Mouse (Mus musculus) ovary, postnatal 14 days (tissue): ENCODE data around the gene Astn2.

Source experiments
- DNase-seq: peaks from one replicate; pipeline ENCODE4 v3.0.0; 2022; ENCODE audit warnings: low spot score

Gene Astn2

DNA sequence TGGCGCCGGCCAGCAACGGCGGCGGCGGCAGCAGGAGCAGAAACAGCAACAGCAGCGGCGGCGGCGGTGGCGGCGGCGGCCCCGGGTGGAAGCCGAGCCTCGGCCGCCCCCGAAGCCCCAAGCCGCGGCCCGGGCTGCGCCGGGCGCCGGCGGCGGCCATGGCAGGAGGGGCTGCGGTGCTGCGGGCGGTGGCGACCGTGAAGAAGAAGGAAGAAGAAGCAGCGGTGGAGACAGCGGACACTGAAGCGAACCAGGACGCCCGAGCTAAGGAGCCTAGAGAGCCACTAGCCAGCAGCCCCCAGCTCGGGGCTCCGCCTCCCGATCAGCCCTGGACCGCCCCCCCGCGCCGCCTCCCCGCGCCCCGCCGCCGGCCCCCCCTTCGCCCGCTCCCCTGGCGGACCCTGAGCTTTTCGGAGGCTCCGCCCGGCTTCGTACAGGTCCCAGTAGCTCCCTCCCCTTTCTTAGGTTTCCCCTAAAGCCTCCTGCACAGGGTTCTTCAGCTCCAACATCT, at the start of gene Astn2:
Gene Astn2 (minus strand): TSS at position 411 of the 511 bp plus-strand sequence.
- peak; percentile 2 for DNase-seq

DNA sequence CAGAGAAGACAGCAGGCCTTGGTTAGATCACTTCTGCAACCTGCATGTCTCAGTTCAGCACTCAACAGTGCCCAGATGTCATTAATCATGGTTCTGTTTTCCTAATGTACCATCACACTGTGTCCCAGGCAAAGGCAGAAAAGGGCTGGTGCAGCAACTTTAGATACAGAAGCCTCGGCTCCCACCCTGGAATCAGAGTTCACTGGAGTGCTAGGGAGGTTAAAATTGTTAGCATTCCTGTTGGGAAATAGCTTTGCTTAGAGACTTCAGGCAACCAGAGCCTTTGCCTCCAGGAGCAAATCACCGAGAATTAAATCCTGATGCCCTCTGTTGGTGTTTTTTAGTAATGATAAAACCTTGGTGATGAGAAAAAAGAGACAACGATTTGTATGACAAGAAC, 45.7 kb upstream of the Astn2 start:
- no peak for DNase-seq

DNA sequence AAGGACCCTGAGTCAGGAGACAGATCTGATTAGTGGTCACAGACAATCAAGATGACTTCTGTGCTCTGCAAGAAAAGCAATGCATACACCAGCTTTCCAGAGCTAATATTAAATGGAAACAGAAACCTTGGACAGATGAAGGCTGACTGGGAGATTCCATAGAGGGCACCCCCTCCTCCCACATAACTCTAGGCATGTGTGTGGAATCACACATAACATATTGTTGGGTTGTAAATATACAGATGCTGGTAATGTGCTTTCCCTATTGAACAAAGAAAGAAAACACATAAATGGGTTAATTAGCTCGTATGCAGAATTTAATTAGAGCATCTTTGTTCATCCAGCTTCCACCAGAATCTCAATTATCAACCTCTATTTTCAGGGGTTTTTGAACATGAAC, 26.8 kb upstream of the Astn2 start:
- DNase-seq = no peak

DNA sequence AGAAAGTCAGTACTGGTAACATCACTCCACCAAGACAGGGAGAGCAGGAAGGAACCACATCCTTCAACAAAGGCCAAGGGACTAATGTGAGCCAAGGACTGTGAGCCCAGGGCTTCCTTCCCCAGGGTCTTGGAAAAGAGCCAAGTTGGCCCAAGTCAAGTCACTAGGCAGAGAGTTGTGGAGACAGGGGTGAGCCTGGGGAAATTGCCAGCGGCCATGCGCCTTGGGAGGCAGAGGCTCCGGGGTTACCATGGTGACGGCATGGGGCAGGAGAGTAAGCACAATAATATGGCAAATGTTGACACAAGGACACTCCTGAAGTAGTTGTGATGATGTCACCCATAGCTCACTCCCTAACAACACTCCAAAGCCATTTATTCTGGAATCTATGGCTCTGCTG, 21.4 kb upstream of the Astn2 start:
- peak; percentile 48 for DNase-seq

DNA sequence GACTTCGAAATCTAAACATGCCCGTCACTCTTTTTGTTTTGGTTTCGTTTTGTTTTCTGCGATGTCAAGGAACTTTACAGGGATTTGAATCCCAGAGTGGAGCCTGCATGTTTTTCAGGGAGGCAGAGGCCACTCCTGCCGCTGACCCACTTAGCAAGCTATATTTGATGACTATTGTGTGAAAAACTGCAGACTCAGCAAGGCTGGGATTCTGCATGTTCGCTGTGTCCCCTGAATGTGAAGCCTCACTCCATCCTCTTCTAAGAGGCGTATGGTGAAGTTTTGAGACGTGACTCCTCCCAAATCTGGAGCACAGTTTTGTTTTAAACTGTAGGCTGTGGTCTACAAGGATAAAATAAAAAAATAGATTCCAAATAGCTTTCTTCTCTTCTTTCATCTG, 10.4 kb upstream of the Astn2 start:
- no peak for DNase-seq

- no peak for DNase-seq
Measured at GRCm38 (mm10) chr4:66405086-66405485, 675 bp upstream of the Astn2 start.

- peak; percentile 21 for DNase-seq
Measured at GRCm38 (mm10) chr4:66403708-66404200, 657 bp downstream of the Astn2 start.

GRCm38 (mm10) chr4:66403116-66403707, 1.2 kb downstream of the Astn2 start:
- DNase-seq = no peak

- DNase-seq = peak; percentile 18
Measured at GRCm38 (mm10) chr4:66402611-66403010, 1.8 kb downstream of the Astn2 start.

- no peak for DNase-seq
Measured at GRCm38 (mm10) chr4:66401186-66401681, 3.2 kb downstream of the Astn2 start.

DNA sequence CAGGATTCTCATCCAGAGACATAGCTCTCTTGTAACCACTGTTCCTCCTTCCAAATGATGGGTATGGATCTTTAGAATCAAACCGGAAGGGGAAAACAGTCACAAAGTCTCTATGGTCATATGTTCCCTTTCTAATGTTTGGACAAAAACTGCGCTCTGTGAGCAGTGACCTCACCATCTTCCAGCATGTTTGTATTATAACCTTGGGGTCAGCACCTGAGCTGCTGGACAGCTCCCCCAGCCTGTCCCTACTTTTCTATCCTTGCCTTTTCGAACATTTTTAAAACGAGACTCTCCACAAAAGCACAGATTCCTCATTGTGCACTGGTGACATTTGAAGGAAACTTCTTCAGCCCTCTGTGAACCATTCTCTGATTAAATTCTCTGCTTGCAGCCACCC, 5.3 kb downstream of the Astn2 start:
- DNase-seq = peak; percentile 11

GRCm38 (mm10) chr4:66397216-66397615, 7.2 kb downstream of the Astn2 start:
- DNase-seq = no peak

DNA sequence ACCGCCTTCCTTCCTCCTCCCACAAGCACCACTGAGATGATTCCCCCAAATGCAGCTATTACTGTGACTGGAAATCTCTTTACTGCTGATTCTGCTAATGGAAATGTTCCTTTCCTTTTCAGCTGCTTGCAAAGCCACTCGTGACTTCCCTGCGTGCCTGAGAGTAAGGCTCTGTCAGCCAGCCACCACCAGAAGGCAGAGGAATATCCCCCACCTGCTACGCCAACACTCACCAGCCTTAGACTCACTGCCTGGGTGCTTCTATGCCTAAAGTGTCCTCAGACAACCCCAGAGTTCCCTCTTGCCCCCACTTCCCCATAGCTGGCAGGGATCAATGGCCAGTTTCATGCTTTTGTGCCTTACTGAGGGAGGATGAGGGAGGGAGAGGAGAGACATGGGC, 11.1 kb downstream of the Astn2 start:
- no peak for DNase-seq

DNA sequence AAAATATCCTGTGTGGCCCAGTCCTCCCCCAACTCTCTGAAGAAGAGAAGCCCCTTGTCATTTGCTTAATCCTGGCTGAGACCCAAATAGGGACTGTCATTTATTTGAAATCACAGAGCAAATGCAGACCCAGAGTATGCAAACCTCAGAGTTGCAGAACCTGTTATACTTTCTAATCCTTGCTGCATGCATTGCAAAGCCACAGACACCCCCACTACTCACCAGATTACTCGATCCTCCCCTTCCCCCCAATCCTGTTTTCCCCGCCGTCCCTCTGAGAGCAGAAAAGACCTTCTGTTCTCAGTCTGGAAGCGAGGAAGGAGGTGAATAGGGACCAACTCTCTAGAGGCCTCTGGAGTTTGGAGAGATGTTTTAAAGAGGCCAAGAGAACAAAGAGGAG, 13.9 kb downstream of the Astn2 start:
- DNase-seq = no peak

- no peak for DNase-seq
Measured at GRCm38 (mm10) chr4:66378586-66378985, 25.8 kb downstream of the Astn2 start.

DNA sequence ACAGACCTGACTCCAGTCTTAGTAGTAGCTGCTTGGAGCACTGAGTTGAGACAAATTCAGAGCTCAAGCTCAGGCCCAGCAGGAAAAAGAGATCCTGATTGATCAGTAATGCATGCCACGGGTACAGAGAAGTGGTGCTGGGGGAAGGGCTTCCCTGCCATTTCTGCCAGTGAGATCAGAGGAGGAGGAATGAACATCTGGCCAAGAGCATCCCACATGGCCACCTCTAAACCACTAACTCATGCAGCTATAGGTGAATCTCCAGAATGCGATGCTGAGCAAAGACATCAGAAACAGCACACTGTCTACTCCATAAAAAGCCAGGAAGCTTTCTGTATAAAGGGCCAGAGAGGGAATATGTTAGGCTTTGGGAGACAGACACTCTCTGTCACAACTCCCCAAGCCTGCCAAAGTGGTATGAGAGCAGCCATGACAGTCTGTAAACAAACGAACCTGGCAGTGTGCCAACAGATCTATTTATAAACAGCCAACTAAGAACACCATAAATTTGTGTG, 33.8 kb downstream of the Astn2 start:
- DNase-seq = no peak

DNA sequence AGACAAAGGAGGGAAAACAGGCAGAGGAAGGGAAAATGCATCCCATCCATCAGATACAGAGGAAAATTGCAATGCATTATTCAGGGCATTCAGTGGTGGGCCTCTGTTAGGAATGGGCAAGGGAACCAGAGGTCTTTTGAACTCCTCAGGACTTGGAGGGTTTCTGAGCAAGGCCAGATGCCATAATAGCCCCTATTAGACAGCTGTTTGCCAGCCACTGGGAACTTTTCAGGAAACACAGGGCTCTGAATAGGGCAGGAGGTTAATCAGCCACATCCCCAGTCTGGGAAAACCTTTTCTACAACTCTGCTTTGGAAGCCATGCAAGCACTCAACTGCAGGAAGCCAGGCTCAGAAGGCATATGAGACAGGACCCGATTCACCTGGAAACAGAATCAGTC, 38.9 kb downstream of the Astn2 start:
- DNase-seq = no peak

DNA sequence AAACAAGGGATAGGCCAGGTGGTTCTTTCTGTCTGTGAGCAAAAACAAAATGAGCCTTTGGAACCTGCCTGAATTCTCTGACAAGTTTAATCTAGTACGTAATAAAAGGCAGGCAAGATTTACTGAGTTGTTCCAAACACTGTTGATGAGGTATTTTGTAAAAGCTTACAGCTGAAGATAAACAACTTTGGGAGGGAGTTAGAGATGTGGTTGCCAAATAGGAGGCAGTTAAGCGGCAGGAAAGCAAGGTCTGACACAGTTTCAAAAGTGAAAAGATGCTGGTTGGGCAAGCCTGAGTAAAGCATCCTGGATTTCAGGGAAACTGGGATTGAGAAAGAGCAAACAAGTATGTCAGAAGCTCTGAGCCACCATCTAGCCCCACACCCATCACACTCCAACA, 59.8 kb downstream of the Astn2 start:
- DNase-seq = no peak

- DNase-seq = no peak
Measured at GRCm38 (mm10) chr4:66337443-66337842, 67.0 kb downstream of the Astn2 start.

GRCm38 (mm10) chr4:66330600-66331285, 73.7 kb downstream of the Astn2 start:
- no peak for DNase-seq

GRCm38 (mm10) chr4:66321051-66321450, 83.4 kb downstream of the Astn2 start:
- no peak for DNase-seq

GRCm38 (mm10) chr4:66314806-66315484, 89.5 kb downstream of the Astn2 start:
- no peak for DNase-seq

GRCm38 (mm10) chr4:66312733-66313132, 91.7 kb downstream of the Astn2 start:
- no peak for DNase-seq
